Mouse (Mus musculus): ENCODE data around the gene Fam187b.

DNA sequence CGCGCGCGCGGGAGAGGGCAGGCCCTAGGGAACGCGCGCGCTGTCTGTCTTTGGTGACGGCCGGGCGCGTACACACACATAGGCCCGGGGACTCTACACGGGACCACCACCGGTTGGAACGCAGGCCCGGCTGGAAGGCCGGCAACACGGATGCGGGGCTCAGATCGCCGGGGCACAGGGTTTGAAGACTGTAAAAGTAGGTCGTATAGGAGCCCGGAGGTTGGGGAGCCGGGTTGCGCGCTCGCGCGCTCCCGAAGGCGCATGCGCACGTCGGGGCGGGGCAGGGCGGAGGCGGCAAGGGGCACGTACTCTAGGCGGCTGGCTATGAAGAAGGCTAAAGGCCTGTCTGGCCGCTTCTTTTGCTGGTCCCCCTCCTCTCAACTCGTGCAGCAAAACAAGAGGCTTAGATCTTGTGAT lies 16.2 kb upstream of the Fam187b start:
- TF ChIP-seq CTCF (IDR thresholded peaks at IDR 0.05; ENCODE audit: borderline replicate concordance, control insufficient read depth, extremely low read depth, insufficient read depth, low read length, poor library complexity), result no peak
- peak; percentile 45; the same call in 1 of the 2 replicates for TF ChIP-seq POLR2A (IDR thresholded peaks at IDR 0.05; ENCODE audit: control insufficient read depth, extremely low read depth, insufficient read depth, low read length, poor library complexity)
